Mouse (Mus musculus) forebrain, embryonic 16.5 days (tissue): Measurements from ENCODE around the gene Lefty1. TPM values are rescaled to one million over a fixed set of nuclear protein-coding genes. Genes with fewer than 3 reads are reported as not detected.
A peak's percentile ranks its signal among the peaks of the same experiment; 100 is the strongest.
"Not testable (repeated sequence)": the region's sequence is repeated elsewhere in the genome, so short reads cannot be mapped to it uniquely, and the experiment has no call there.

Experiments used
- ATAC-seq: fragments of 200-750 bp; cut with Nextera tagmentation; 2 replicates; pipeline ENCODE4 v1.8.0; 2017; ENCODE audit warnings: mild to moderate bottlenecking, moderate library complexity
- H3K27ac ChIP-seq: fragments of 300-500 bp; sonication (generic); 2 replicates; pipeline ENCODE4 v1.5.1; 2014; ENCODE audit warnings: low read length, control low read depth
- H3K27me3 ChIP-seq: fragments of 300-500 bp; sonication (generic); replicated peaks from 2 replicates; pipeline ENCODE4 v1.6.1; 2014; ENCODE audit warnings: low read length; ENCODE audit not compliant: control insufficient read depth, insufficient read depth
- H3K36me3 ChIP-seq: fragments of 300-500 bp; sonication (generic); 2 replicates; pipeline ENCODE4 v1.6.1; 2014; ENCODE audit not compliant: control insufficient read depth, insufficient read depth
- H3K4me1 ChIP-seq: fragments of 300-500 bp; sonication (generic); replicated peaks from 2 replicates; pipeline ENCODE4 v1.6.1; 2014; ENCODE audit warnings: low read length; ENCODE audit not compliant: control insufficient read depth, insufficient read depth
- H3K4me2 ChIP-seq: fragments of 300-500 bp; sonication (generic); 2 replicates; pipeline ENCODE4 v1.6.1; 2014; ENCODE audit warnings: mild to moderate bottlenecking, low read length, control low read depth
- H3K4me3 ChIP-seq: fragments of 300-500 bp; sonication (generic); replicated peaks from 2 replicates; pipeline ENCODE4 v1.5.1; 2014; ENCODE audit warnings: mild to moderate bottlenecking, low read length, control low read depth
- H3K9ac ChIP-seq: fragments of 300-500 bp; sonication (generic); replicated peaks from 2 replicates; pipeline ENCODE4 v1.6.1; 2014; ENCODE audit warnings: low read depth, low read length, control low read depth
- H3K9me3 ChIP-seq: fragments of 300-500 bp; sonication (generic); 2 replicates; pipeline ENCODE4 v1.6.1; 2016; ENCODE audit warnings: low read length; ENCODE audit not compliant: control insufficient read depth
- WGBS: fragments of 180-500 bp; shearing (Covaris S2); extraction: QIAGEN DNeasy Blood & Tissue Kit; methylation state at CpG from one replicate; pipeline ENCODE4 v1.1.7; 2014; 5-methylcytosine and 5-hydroxymethylcytosine counted together
- polyA plus RNA-seq: library from polyadenylated mRNA; unstranded; fragments of >200 nt; fragmentation: Nextera tagmentation; extraction: Ambion mirVana; gene quantifications from 2 replicates; pipeline ENCODE4 v1.2.1, GENCODE M21; 2015

Gene Lefty1
- polyA plus RNA-seq, 1 experiment from 2014 or later: 0.30 TPM

DNA sequence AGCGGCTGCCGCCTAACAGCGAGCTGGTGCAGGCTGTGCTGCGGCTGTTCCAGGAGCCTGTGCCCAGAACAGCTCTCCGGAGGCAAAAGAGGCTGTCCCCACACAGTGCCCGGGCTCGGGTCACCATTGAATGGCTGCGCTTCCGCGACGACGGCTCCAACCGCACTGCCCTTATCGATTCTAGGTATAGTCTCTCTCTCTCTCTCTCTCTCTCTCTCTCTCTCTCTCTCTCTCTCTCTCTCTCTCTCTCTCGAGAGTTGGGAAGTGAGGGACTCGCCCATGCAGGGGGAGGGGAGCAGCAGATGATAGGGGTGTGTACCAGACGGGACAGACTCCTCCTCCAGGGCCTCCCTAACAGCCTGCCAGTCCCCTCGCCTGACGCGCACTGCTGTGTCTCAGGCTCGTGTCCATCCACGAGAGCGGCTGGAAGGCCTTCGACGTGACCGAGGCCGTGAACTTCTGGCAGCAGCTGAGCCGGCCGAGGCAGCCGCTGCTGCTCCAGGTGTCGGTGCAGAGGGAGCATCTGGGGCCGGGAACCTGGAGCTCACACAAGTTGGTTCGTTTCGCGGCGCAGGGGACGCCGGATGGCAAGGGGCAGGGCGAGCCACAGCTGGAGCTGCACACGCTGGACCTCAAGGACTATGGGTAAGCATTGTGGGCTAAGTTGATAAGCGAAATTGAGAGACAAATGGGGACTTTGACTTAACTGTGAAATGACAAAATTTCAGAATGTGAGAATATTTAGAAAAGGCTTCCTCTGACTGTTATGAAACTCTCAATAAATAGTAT lies 2.0 kb downstream of the Lefty1 start:
- H3K36me3 ChIP-seq, H3K9ac ChIP-seq, H3K27ac ChIP-seq, H3K4me1 ChIP-seq, H3K9me3 ChIP-seq: not testable (repeated sequence)
- peak overlapping the region; percentile 46 for H3K4me2 ChIP-seq
- peaks cover 37% of the 10 kb centered on the region for H3K27me3 ChIP-seq
- H3K4me3 ChIP-seq: peak overlapping the region; percentile 30
- ATAC-seq: peak; percentile 81
- WGBS: 1% methylated on average over 29 of the region's 41 CpGs

- WGBS: 23% methylated on average over 13 of the region's 13 CpGs
- not testable (repeated sequence) for H3K4me3 ChIP-seq, H3K9ac ChIP-seq, ATAC-seq, H3K9me3 ChIP-seq, H3K4me2 ChIP-seq, H3K27ac ChIP-seq, H3K36me3 ChIP-seq
- Histone ChIP-seq H3K4me1 (peaks cover 12% of the 10 kb centered on the region), H3K27me3 (peaks cover 45% of the 10 kb centered on the region)
These were observed 2.8 kb downstream of the Lefty1 start for GRCm38 (mm10) chr1:180937631-180938030.

DNA sequence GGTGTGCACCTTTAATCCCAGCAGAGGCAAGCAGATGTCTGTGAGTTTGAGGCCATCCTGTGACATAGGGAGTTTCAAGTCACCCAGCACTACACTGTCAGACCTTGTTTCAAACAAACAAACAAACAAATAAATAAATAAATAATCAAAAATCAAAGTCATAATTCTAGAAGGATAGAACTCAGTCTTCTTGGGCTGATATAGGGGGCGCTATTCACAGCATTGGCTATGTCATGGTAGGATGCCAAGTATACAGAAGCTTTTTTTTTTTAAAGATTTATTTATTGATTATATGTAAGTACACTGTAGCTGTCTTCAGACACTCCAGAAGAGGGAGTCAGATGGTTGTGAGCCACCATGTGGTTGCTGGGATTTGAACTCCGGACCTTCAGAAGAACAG lies 4.0 kb downstream of the Lefty1 start:
- H3K9me3 ChIP-seq, H3K9ac ChIP-seq, H3K36me3 ChIP-seq, H3K27ac ChIP-seq, H3K4me3 ChIP-seq, ATAC-seq, H3K4me2 ChIP-seq: not testable (repeated sequence)
- Histone ChIP-seq H3K27me3 (peaks cover 54% of the 10 kb centered on the region), H3K4me1 (peaks cover 13% of the 10 kb centered on the region)
- 83% methylated on average over 2 of the region's 2 CpGs for WGBS

DNA sequence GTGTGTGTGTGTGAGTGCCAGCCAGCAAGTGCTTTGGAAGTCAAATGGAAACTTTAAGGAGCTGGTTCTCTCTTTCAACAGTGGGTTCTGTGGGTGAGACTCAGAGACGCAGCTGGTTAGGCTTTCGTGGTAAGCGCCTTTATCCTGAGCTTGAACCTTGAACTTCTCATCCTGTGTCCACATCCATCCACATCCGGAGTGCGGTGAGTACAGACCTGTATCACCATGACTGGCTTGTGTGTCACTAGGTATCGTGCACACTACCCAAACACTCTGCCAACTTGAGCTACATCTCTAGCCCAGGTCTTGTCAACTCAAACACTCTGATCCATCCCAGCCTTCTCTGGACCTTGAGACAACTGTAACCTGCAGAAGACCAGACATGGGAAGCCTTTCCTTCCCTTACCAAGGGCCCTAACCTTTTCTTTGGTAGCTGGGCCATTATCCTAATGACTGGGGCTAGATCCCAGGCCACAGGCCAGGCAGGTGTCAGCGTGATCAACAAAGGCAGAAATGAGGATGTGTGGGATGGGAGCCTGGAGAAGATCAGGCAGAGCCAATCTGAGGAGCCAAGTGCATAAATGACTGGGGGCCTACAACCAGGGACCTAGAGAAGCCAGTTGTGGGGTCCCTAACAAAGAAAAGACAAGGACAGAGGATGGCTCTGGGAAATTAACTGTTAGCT lies 6.1 kb downstream of the Lefty1 start:
- Histone ChIP-seq H3K27me3 (peaks cover 42% of the 10 kb centered on the region), H3K4me3 (no peak overlapping the region), H3K4me2 (no peak overlapping the region), H3K9me3 (no peaks in the 10 kb centered on the region), H3K4me1 (peaks cover 18% of the 10 kb centered on the region), H3K27ac (no peak overlapping the region), H3K36me3 (no peaks in the 10 kb centered on the region), H3K9ac (no peak overlapping the region)
- no peak for ATAC-seq
- 85% methylated on average over 7 of the region's 7 CpGs for WGBS

GRCm38 (mm10) chr1:180941726-180942125 lies 6.9 kb downstream of the Lefty1 start:
- peak overlapping the region; percentile 61 for H3K9ac ChIP-seq
- ATAC-seq: no peak
- H3K27ac ChIP-seq: no peak overlapping the region
- peaks cover 37% of the 10 kb centered on the region for H3K27me3 ChIP-seq
- no peaks in the 10 kb centered on the region for H3K9me3 ChIP-seq
- H3K4me3 ChIP-seq: peak overlapping the region; percentile 76
- H3K4me1 ChIP-seq: peaks cover 18% of the 10 kb centered on the region
- WGBS: 3% methylated on average over 18 of the region's 18 CpGs
- peak overlapping the region; percentile 99 for H3K4me2 ChIP-seq
- H3K36me3 ChIP-seq: no peaks in the 10 kb centered on the region

DNA sequence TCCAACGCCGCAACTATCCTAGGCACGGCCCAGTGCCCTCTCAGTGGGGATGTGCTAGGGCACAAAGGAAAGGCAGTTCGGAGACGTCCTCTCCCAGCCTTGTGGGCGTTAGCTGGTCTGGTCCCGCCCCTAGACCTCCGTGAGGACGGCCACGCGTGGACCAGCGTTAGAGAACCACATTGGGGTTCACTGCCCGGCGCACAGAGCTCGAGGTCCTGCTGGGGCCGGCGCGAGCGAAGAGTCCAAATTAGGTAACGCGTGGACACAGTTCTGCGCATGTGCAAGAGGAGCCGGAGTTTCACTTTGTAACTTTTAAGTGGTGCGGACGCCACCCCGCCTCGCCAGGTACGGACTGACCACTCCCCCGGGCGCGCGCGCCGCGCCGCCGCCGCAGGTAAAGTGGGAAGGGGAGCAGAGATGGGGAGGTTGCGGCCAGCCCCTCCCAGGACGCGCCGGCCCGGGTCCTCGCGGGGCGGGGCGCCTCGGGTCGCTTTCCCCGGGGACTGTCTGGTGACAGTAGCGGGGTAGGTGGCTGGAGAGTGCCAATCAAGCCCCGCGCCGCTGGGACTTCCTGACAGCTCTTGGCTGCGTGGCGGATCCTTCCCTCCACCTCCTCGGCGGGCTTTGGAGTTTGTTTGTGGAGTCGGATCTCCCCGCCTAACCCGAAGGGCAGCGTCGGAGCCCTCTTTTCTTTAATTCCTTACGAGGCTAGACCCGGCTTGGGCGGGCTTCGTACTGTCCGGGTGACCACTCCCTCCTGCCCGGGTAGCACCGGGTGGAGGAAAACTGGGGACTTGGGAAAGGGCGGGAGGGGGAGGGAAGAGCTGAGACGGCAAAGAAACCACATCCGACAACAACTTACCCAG lies 7.6 kb downstream of the Lefty1 start, which contains the start of gene Tmem63a:
Gene Tmem63a (plus strand): TSS at position 179 of the 866 bp plus-strand sequence.
- Histone ChIP-seq H3K4me2 (peak within 1 kb of the TSS; percentile 99), H3K9me3 (no peaks in the 10 kb centered on the region), H3K27me3 (peaks cover 37% of the 10 kb centered on the region), H3K4me1 (peaks cover 18% of the 10 kb centered on the region), H3K27ac (no peak within 1 kb of the TSS), H3K4me3 (peak within 1 kb of the TSS; percentile 76), H3K36me3 (no peaks in the 10 kb centered on the region), H3K9ac (peak within 1 kb of the TSS; percentile 61)
- peak; percentile 65 for ATAC-seq
- WGBS: under 1% methylated on average over 61 of the region's 73 CpGs

DNA sequence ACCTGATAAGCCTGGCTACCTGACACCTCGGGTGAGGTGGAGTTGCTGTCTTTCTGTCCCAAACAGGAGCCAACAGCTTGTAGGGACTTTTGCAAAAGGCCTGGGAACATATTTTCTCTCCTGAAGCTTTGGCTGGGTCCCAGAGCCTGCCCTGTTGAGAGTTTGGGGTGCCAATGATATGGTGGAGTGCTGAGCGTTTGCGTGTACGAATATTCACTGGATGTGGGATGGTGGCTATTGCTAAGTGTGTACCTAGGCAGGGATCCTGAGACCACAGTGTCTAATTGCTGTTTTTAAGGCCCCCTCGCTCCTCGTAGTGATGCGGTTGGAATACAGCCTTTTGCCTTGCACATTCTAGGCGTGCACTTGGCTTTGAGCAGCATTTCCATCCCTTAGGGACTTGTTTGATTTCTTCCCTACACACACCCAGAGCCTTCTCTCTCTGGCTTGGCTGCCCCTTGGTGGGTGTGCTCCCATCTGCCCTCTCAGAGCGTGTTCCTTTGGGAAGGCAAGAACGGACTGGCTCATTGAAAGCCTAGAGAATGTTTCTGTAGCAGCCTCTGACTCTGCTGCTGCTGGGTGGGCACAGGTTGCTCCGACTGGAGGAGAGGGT lies 8.3 kb downstream of the Lefty1 start:
- Histone ChIP-seq H3K4me1 (peaks cover 18% of the 10 kb centered on the region), H3K9ac (no peak overlapping the region), H3K27me3 (peaks cover 34% of the 10 kb centered on the region), H3K4me3 (no peak overlapping the region), H3K36me3 (no peaks in the 10 kb centered on the region), H3K27ac (no peak overlapping the region), H3K4me2 (peak overlapping the region; percentile 99), H3K9me3 (no peaks in the 10 kb centered on the region)
- WGBS: 44% methylated on average over 11 of the region's 11 CpGs
- no peak for ATAC-seq

DNA sequence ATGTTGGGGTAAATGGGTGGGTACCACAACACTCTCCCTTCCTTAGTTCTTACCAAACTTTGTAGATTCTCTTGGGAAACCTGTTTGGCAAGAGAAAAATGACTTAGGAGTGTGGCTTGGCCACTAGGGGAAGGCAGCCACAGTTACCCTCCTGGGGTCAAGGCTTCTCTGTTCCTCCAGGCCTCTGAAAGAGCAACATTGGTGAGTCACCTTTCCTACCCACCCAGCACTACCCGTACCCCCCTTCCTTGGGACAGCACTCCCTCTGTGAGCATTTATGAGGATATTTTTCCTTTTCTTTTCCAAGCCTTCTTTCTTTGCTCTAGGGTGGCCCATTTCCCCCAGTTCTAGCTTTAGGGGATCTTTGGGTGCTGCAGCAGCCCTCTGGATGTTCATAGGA lies 9.1 kb downstream of the Lefty1 start:
- H3K9me3 ChIP-seq: no peaks in the 10 kb centered on the region
- 77% methylated on average over 1 of the region's 1 CpGs for WGBS
- H3K4me2 ChIP-seq: no peak overlapping the region
- no peak overlapping the region for H3K27ac ChIP-seq
- no peak overlapping the region for H3K9ac ChIP-seq
- peaks cover 34% of the 10 kb centered on the region for H3K27me3 ChIP-seq
- peaks cover 18% of the 10 kb centered on the region for H3K4me1 ChIP-seq
- H3K36me3 ChIP-seq: no peaks in the 10 kb centered on the region
- no peak overlapping the region for H3K4me3 ChIP-seq
- ATAC-seq: no peak
